Mouse (Mus musculus): ENCODE data around the gene Aqp3. TPM values are rescaled to one million over a fixed set of nuclear protein-coding genes. Genes with fewer than 3 reads are reported as not detected.

Aqp3 gene
- polyA plus RNA-seq, 2 experiments = 5.8 to 15.6 TPM

- Histone ChIP-seq H3K9ac (replicated peaks) (no peak overlapping the region), H3K4me2 (ENCODE audit: low read depth) (no peak overlapping the region), H3K27me3 (ENCODE audit: control insufficient read depth, insufficient read depth, low read length) (no peaks in the 10 kb centered on the region), H3K27ac (no peak overlapping the region), H3K4me3 (ENCODE audit: insufficient read depth in 1 of 2, low read depth in 2 of 2, low read length in 2 of 2) (no peak overlapping the region), H3K9me3 (ENCODE audit: control insufficient read depth, low read length) (no peaks in the 10 kb centered on the region), H3K36me3 (replicated peaks; ENCODE audit: control insufficient read depth, insufficient read depth, low read depth) (no peaks in the 10 kb centered on the region), H3K4me1 (replicated peaks; ENCODE audit: control insufficient read depth in 2 of 2, insufficient read depth in 2 of 2, low read length in 1 of 2) (no peaks in the 10 kb centered on the region)
- TF ChIP-seq EP300 (IDR thresholded peaks at IDR 0.05; ENCODE audit: low read depth) (no peak), CTCF (IDR thresholded peaks at IDR 0.05; ENCODE audit: low read depth) (no peak)
- 68% methylated on average over 14 of the region's 14 CpGs for WGBS (ENCODE audit: insufficient replicate concordance)
- no peak for ATAC-seq (ENCODE audit: insufficient read depth)
- no peak for DNase-seq (ENCODE audit: low read depth in 3 of 3, low spot score in 3 of 3)
Observed at GRCm38 (mm10) chr4:41071500-41072429, 26.2 kb downstream of the Aqp3 start.

DNA sequence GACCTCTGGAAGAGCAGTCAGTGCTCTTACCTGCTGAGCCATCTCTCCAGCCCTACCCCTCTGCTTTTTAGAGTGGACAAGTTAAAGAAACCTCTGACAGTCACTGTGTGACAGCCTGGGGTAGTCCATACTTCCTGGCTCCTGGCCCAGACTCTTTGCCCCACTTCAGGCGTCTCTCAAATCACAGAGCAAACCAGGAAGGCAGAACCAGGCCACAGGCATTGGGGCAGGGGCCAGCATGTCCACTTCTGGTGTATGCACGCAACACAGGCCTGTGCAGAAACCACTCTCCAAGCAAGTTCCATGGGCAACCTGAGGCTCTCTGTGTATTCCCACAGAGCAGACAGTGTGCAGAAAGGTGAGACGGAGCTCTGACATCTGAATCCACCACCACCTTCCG is 32.8 kb downstream of the Aqp3 start:
- no peak for ATAC-seq (ENCODE audit: insufficient read depth)
- WGBS (ENCODE audit: insufficient replicate concordance) = 71% methylated on average over 4 of the region's 4 CpGs
- H3K27me3 ChIP-seq (ENCODE audit: control insufficient read depth, insufficient read depth, low read length) = no peaks in the 10 kb centered on the region

GRCm38 (mm10) chr4:41063894-41064673 is 33.9 kb downstream of the Aqp3 start:
- Histone ChIP-seq H3K27me3 (ENCODE audit: control insufficient read depth, insufficient read depth, low read length) (no peaks in the 10 kb centered on the region), H3K9ac (replicated peaks) (no peak overlapping the region), H3K4me1 (replicated peaks; ENCODE audit: control insufficient read depth in 2 of 2, insufficient read depth in 2 of 2, low read length in 1 of 2) (no peaks in the 10 kb centered on the region), H3K4me2 (ENCODE audit: low read depth) (peak overlapping the region; percentile 1), H3K27ac (no peak overlapping the region), H3K4me3 (ENCODE audit: insufficient read depth in 1 of 2, low read depth in 2 of 2, low read length in 2 of 2) (no peak overlapping the region), H3K9me3 (ENCODE audit: control insufficient read depth, low read length) (no peaks in the 10 kb centered on the region), H3K36me3 (replicated peaks; ENCODE audit: control insufficient read depth, insufficient read depth, low read depth) (no peaks in the 10 kb centered on the region)
- peak; percentile 75 for TF ChIP-seq CTCF (IDR thresholded peaks at IDR 0.05; ENCODE audit: low read depth)
- TF ChIP-seq EP300 (IDR thresholded peaks at IDR 0.05; ENCODE audit: low read depth) = no peak
- DNase-seq (ENCODE audit: low read depth in 3 of 3, low spot score in 3 of 3) = no peak
- ATAC-seq (ENCODE audit: insufficient read depth) = no peak
- 22% methylated on average over 16 of the region's 16 CpGs for WGBS (ENCODE audit: insufficient replicate concordance)

More for the DNA sequence above, 32.8 kb downstream of the Aqp3 start:
- Histone ChIP-seq H3K9ac (replicated peaks) (no peak overlapping the region), H3K4me3 (ENCODE audit: insufficient read depth in 1 of 2, low read depth in 2 of 2, low read length in 2 of 2) (no peak overlapping the region), H3K9me3 (ENCODE audit: control insufficient read depth, low read length) (no peaks in the 10 kb centered on the region), H3K27ac (no peak overlapping the region), H3K4me2 (ENCODE audit: low read depth) (no peak overlapping the region), H3K4me1 (replicated peaks; ENCODE audit: control insufficient read depth in 2 of 2, insufficient read depth in 2 of 2, low read length in 1 of 2) (no peaks in the 10 kb centered on the region), H3K36me3 (replicated peaks; ENCODE audit: control insufficient read depth, insufficient read depth, low read depth) (no peaks in the 10 kb centered on the region)
- TF ChIP-seq CTCF (IDR thresholded peaks at IDR 0.05; ENCODE audit: low read depth) (no peak), EP300 (IDR thresholded peaks at IDR 0.05; ENCODE audit: low read depth) (no peak)
- no peak for DNase-seq (ENCODE audit: low read depth in 3 of 3, low spot score in 3 of 3)

DNA sequence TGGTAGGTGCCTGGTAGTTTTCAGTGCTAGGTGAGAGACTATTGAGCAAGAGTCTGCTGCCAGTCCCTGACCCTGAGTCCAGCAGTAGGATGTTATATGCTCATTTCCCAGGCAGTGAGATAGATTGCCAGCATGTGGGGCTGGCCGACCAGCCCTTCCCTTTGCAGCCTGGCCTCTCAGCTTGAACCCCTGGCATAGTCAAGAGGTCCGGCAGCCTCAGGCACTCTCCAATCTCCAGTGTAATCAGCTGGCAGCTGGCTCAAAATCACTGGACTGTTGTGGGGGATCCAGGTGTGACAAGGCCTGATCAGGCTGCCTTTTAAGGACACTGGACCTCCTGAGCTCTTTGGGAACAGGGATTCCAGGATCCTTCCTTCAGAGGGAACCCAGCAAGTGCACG is 34.6 kb downstream of the Aqp3 start:
- DNase-seq (ENCODE audit: low read depth in 3 of 3, low spot score in 3 of 3) (no peak), ATAC-seq (ENCODE audit: insufficient read depth) (no peak)
- H3K4me3 ChIP-seq (ENCODE audit: insufficient read depth in 1 of 2, low read depth in 2 of 2, low read length in 2 of 2) = no peak overlapping the region
- no peaks in the 10 kb centered on the region for H3K36me3 ChIP-seq (replicated peaks; ENCODE audit: control insufficient read depth, insufficient read depth, low read depth)
- WGBS (ENCODE audit: insufficient replicate concordance) = 48% methylated on average over 3 of the region's 3 CpGs
- no peak for TF ChIP-seq CTCF (IDR thresholded peaks at IDR 0.05; ENCODE audit: low read depth)
- no peak for TF ChIP-seq EP300 (IDR thresholded peaks at IDR 0.05; ENCODE audit: low read depth)
- no peaks in the 10 kb centered on the region for H3K4me1 ChIP-seq (replicated peaks; ENCODE audit: control insufficient read depth in 2 of 2, insufficient read depth in 2 of 2, low read length in 1 of 2)
- H3K9me3 ChIP-seq (ENCODE audit: control insufficient read depth, low read length) = no peaks in the 10 kb centered on the region
- no peaks in the 10 kb centered on the region for H3K27me3 ChIP-seq (ENCODE audit: control insufficient read depth, insufficient read depth, low read length)
- no peak overlapping the region for H3K27ac ChIP-seq
- H3K9ac ChIP-seq (replicated peaks) = no peak overlapping the region
- no peak overlapping the region for H3K4me2 ChIP-seq (ENCODE audit: low read depth)

GRCm38 (mm10) chr4:41057361-41057760 is 40.6 kb downstream of the Aqp3 start:
- Histone ChIP-seq H3K4me1 (replicated peaks; ENCODE audit: control insufficient read depth in 2 of 2, insufficient read depth in 2 of 2, low read length in 1 of 2) (peaks cover 8 to 19% of the 10 kb centered on the region in 2 experiments), H3K9me3 (ENCODE audit: control insufficient read depth, low read length) (no peaks in the 10 kb centered on the region), H3K9ac (replicated peaks) (no peak overlapping the region), H3K36me3 (replicated peaks; ENCODE audit: control insufficient read depth, insufficient read depth, low read depth) (no peaks in the 10 kb centered on the region), H3K4me3 (ENCODE audit: insufficient read depth in 1 of 2, low read depth in 2 of 2, low read length in 2 of 2) (no peak overlapping the region), H3K27ac (no peak overlapping the region), H3K27me3 (ENCODE audit: control insufficient read depth, insufficient read depth, low read length) (no peaks in the 10 kb centered on the region), H3K4me2 (ENCODE audit: low read depth) (peak overlapping the region; percentile 20; the same call in 1 of the 2 replicates)
- WGBS (ENCODE audit: insufficient replicate concordance) = 48% methylated on average over 7 of the region's 9 CpGs
- peak; percentile 60 for ATAC-seq (ENCODE audit: insufficient read depth)
- TF ChIP-seq CTCF (IDR thresholded peaks at IDR 0.05; ENCODE audit: low read depth) = no peak
- TF ChIP-seq EP300 (IDR thresholded peaks at IDR 0.05; ENCODE audit: low read depth) = no peak
- DNase-seq (ENCODE audit: low read depth in 3 of 3, low spot score in 3 of 3) = no peak

All from liver, embryonic 14.5 days (tissue).